Mouse (Mus musculus) CD4-positive helper T cell, adult 2 months (primary cell): ENCODE measurements around the gene Bin2.
A peak's percentile ranks its signal among the peaks of the same experiment; 100 is the strongest.

ENCODE experiments used
- DNase-seq: peaks from one replicate; pipeline ENCODE4 v3.0.0-alpha.2; 2012; ENCODE audit warnings: low read depth, missing footprints, low spot score

Bin2 gene

GRCm38 (mm10) chr15:100681770-100682169 lies 12.4 kb upstream of the Bin2 start:
- no peak for DNase-seq

GRCm38 (mm10) chr15:100680381-100680780 lies 11.0 kb upstream of the Bin2 start:
- DNase-seq = no peak

- no peak for DNase-seq
Measured at GRCm38 (mm10) chr15:100679005-100679404, 9.7 kb upstream of the Bin2 start.

- DNase-seq = no peak
Measured at GRCm38 (mm10) chr15:100678581-100678980, 9.2 kb upstream of the Bin2 start.

- no peak for DNase-seq
Measured at GRCm38 (mm10) chr15:100677675-100678074, 8.3 kb upstream of the Bin2 start.

GRCm38 (mm10) chr15:100676521-100676920 lies 7.2 kb upstream of the Bin2 start:
- peak; percentile 34 for DNase-seq

- DNase-seq = no peak
Measured at GRCm38 (mm10) chr15:100675486-100675885, 6.1 kb upstream of the Bin2 start.

- no peak for DNase-seq
Measured at GRCm38 (mm10) chr15:100674566-100674965, 5.2 kb upstream of the Bin2 start.

- no peak for DNase-seq
Measured at GRCm38 (mm10) chr15:100673585-100674391, 4.4 kb upstream of the Bin2 start.

- DNase-seq = no peak
Measured at GRCm38 (mm10) chr15:100670833-100671232, 1.5 kb upstream of the Bin2 start.

GRCm38 (mm10) chr15:100670004-100670403 lies 651 bp upstream of the Bin2 start:
- DNase-seq = peak; percentile 81

GRCm38 (mm10) chr15:100667871-100668545 lies 1.3 kb downstream of the Bin2 start:
- DNase-seq = peak; percentile 88

GRCm38 (mm10) chr15:100667420-100667819 lies 1.9 kb downstream of the Bin2 start:
- DNase-seq = no peak

GRCm38 (mm10) chr15:100666851-100667250 lies 2.5 kb downstream of the Bin2 start:
- peak; percentile 25 for DNase-seq

GRCm38 (mm10) chr15:100666219-100666696 lies 3.1 kb downstream of the Bin2 start:
- DNase-seq = peak; percentile 48

- DNase-seq = peak; percentile 76
Measured at GRCm38 (mm10) chr15:100665411-100666218, 3.7 kb downstream of the Bin2 start.

- peak; percentile 87 for DNase-seq
Measured at GRCm38 (mm10) chr15:100664813-100665274, 4.5 kb downstream of the Bin2 start.

- DNase-seq = no peak
Measured at GRCm38 (mm10) chr15:100660805-100661204, 8.5 kb downstream of the Bin2 start.

- DNase-seq = no peak
Measured at GRCm38 (mm10) chr15:100660306-100660705, 9.0 kb downstream of the Bin2 start.

- no peak for DNase-seq
Measured at GRCm38 (mm10) chr15:100655201-100655600, 14.2 kb downstream of the Bin2 start.

GRCm38 (mm10) chr15:100654271-100654670 lies 15.1 kb downstream of the Bin2 start:
- DNase-seq = no peak

- no peak for DNase-seq
Measured at GRCm38 (mm10) chr15:100651610-100652009, 17.7 kb downstream of the Bin2 start.
